Mouse (Mus musculus) kidney, embryonic 14.5 days (tissue): ENCODE data around the gene Ugt8a. TPM values are rescaled to one million over a fixed set of nuclear protein-coding genes. Genes with fewer than 3 reads are reported as not detected.

Source experiments
- ATAC-seq: fragments of 200-750 bp; cut with Nextera tagmentation; 2 replicates; pipeline ENCODE4 v1.8.0; 2017; ENCODE audit warnings: moderate number of reproducible peaks, mild to moderate bottlenecking, moderate TSS enrichment, moderate library complexity; ENCODE audit not compliant: low FRiP score, low TSS enrichment
- H3K27ac ChIP-seq: fragments of 300-500 bp; sonication (generic); 2 replicates; pipeline ENCODE4 v1.5.1; 2014; ENCODE audit warnings: low read depth, mild to moderate bottlenecking, low read length, moderate library complexity, mixed read lengths
- H3K27me3 ChIP-seq: fragments of 300-500 bp; sonication (generic); 2 replicates; pipeline ENCODE4 v1.6.1; 2014; ENCODE audit warnings: mild to moderate bottlenecking, low read length; ENCODE audit not compliant: control insufficient read depth, insufficient read depth
- H3K36me3 ChIP-seq: fragments of 300-500 bp; sonication (generic); 2 replicates; pipeline ENCODE4 v1.6.1; 2014; ENCODE audit warnings: low read length, mixed read lengths; ENCODE audit not compliant: control insufficient read depth, insufficient read depth
- H3K4me1 ChIP-seq: fragments of 300-500 bp; sonication (generic); 2 replicates; pipeline ENCODE4 v1.6.1; 2014; ENCODE audit warnings: low read length, mixed read lengths; ENCODE audit not compliant: control insufficient read depth, insufficient read depth
- H3K4me2 ChIP-seq: fragments of 300-500 bp; sonication (generic); replicated peaks from 2 replicates; pipeline ENCODE4 v1.6.1; 2014; ENCODE audit warnings: low read depth, mild to moderate bottlenecking, low read length
- H3K4me3 ChIP-seq: fragments of 300-500 bp; sonication (generic); 2 replicates; pipeline ENCODE4 v1.5.1; 2014; ENCODE audit warnings: mild to moderate bottlenecking, low read length
- H3K9ac ChIP-seq: fragments of 300-500 bp; sonication (generic); 2 replicates; pipeline ENCODE4 v1.6.1; 2014; ENCODE audit warnings: low read depth, mild to moderate bottlenecking, low read length, moderate library complexity
- H3K9me3 ChIP-seq: fragments of 300-500 bp; sonication (generic); 2 replicates; pipeline ENCODE4 v1.6.1; 2016; ENCODE audit warnings: low read length; ENCODE audit not compliant: control insufficient read depth
- WGBS: fragments of 180-500 bp; shearing (Covaris S2); extraction: QIAGEN DNeasy Blood & Tissue Kit; methylation state at CpG from one replicate; pipeline ENCODE4 v1.1.7; 2014; 5-methylcytosine and 5-hydroxymethylcytosine counted together
- polyA plus RNA-seq: library from polyadenylated mRNA; unstranded; fragments of >200 nt; fragmentation: Nextera tagmentation; extraction: Ambion mirVana; gene quantifications from 2 replicates; pipeline ENCODE4 v1.2.1, GENCODE M21; 2014

The Ugt8a gene
- polyA plus RNA-seq, 1 experiment from 2014 or later, result 5.5 TPM

GRCm38 (mm10) chr3:125938756-125939109, 314 bp upstream of the Ugt8a start:
- H3K9ac ChIP-seq, result peak overlapping the region; percentile 44; the same call in 1 of the 2 replicates
- WGBS, result under 1% methylated on average over 24 of the region's 37 CpGs
- peak overlapping the region; percentile 94 for H3K4me2 ChIP-seq
- peaks cover 29% of the 10 kb centered on the region for H3K27me3 ChIP-seq
- H3K4me1 ChIP-seq, result no peaks in the 10 kb centered on the region
- H3K27ac ChIP-seq, result no peak overlapping the region
- no peaks in the 10 kb centered on the region for H3K36me3 ChIP-seq
- peak overlapping the region; percentile 57 for H3K4me3 ChIP-seq
- no peaks in the 10 kb centered on the region for H3K9me3 ChIP-seq
- peak; percentile 72 for ATAC-seq

GRCm38 (mm10) chr3:125937536-125938091, 805 bp downstream of the Ugt8a start:
- Histone ChIP-seq H3K27ac (no peak overlapping the region), H3K9ac (peak overlapping the region; percentile 44; the same call in 1 of the 2 replicates), H3K9me3 (no peaks in the 10 kb centered on the region), H3K36me3 (no peaks in the 10 kb centered on the region), H3K4me3 (peak overlapping the region; percentile 57), H3K27me3 (peaks cover 29% of the 10 kb centered on the region), H3K4me1 (no peaks in the 10 kb centered on the region), H3K4me2 (peak overlapping the region; percentile 94)
- ATAC-seq, result peak; percentile 66
- WGBS, result 1% methylated on average over 43 of the region's 43 CpGs

GRCm38 (mm10) chr3:125935796-125936195, 2.6 kb downstream of the Ugt8a start:
- Histone ChIP-seq H3K4me1 (no peaks in the 10 kb centered on the region), H3K27me3 (peaks cover 29% of the 10 kb centered on the region), H3K9ac (no peak overlapping the region), H3K27ac (no peak overlapping the region), H3K9me3 (no peaks in the 10 kb centered on the region), H3K4me2 (no peak overlapping the region), H3K4me3 (no peak overlapping the region), H3K36me3 (no peaks in the 10 kb centered on the region)
- ATAC-seq, result no peak

- Histone ChIP-seq H3K9ac (no peak overlapping the region), H3K27ac (no peak overlapping the region), H3K36me3 (no peaks in the 10 kb centered on the region), H3K9me3 (no peaks in the 10 kb centered on the region), H3K4me1 (no peaks in the 10 kb centered on the region), H3K4me3 (no peak overlapping the region), H3K4me2 (no peak overlapping the region), H3K27me3 (peaks cover 7% of the 10 kb centered on the region)
- WGBS, result 87% methylated on average over 3 of the region's 3 CpGs
- no peak for ATAC-seq
Measured at GRCm38 (mm10) chr3:125932594-125933237, 5.7 kb downstream of the Ugt8a start.

- ATAC-seq, result no peak
- Histone ChIP-seq H3K4me1 (no peaks in the 10 kb centered on the region), H3K4me3 (no peak overlapping the region), H3K27me3 (no peaks in the 10 kb centered on the region), H3K36me3 (no peaks in the 10 kb centered on the region), H3K4me2 (no peak overlapping the region), H3K9ac (no peak overlapping the region), H3K27ac (no peak overlapping the region), H3K9me3 (no peaks in the 10 kb centered on the region)
- WGBS, result 45% methylated on average over 1 of the region's 1 CpGs
Measured at GRCm38 (mm10) chr3:125931059-125931458, 7.4 kb downstream of the Ugt8a start.

GRCm38 (mm10) chr3:125920876-125921275, 17.5 kb downstream of the Ugt8a start:
- 83% methylated on average over 2 of the region's 2 CpGs for WGBS
- no peak for ATAC-seq
- H3K4me1 ChIP-seq, result no peaks in the 10 kb centered on the region

GRCm38 (mm10) chr3:125898976-125899375, 39.4 kb downstream of the Ugt8a start:
- WGBS, result 66% methylated on average over 1 of the region's 1 CpGs
- no peak overlapping the region for H3K27ac ChIP-seq
- no peak overlapping the region for H3K4me3 ChIP-seq
- H3K9me3 ChIP-seq, result no peaks in the 10 kb centered on the region
- H3K9ac ChIP-seq, result no peak overlapping the region
- H3K36me3 ChIP-seq, result no peaks in the 10 kb centered on the region
- ATAC-seq, result no peak
- H3K4me1 ChIP-seq, result no peaks in the 10 kb centered on the region
- H3K27me3 ChIP-seq, result no peaks in the 10 kb centered on the region
- H3K4me2 ChIP-seq, result no peak overlapping the region

More at GRCm38 (mm10) chr3:125920876-125921275, 17.5 kb downstream of the Ugt8a start:
- no peak overlapping the region for H3K4me3 ChIP-seq
- H3K9me3 ChIP-seq, result no peaks in the 10 kb centered on the region
- H3K4me2 ChIP-seq, result no peak overlapping the region
- H3K27me3 ChIP-seq, result no peaks in the 10 kb centered on the region
- H3K36me3 ChIP-seq, result no peaks in the 10 kb centered on the region
- H3K27ac ChIP-seq, result no peak overlapping the region
- H3K9ac ChIP-seq, result no peak overlapping the region

GRCm38 (mm10) chr3:125887109-125887508, 51.3 kb downstream of the Ugt8a start:
- Histone ChIP-seq H3K4me2 (no peak overlapping the region), H3K9me3 (no peaks in the 10 kb centered on the region), H3K9ac (no peak overlapping the region), H3K4me3 (no peak overlapping the region), H3K4me1 (no peaks in the 10 kb centered on the region), H3K27ac (no peak overlapping the region), H3K36me3 (no peaks in the 10 kb centered on the region), H3K27me3 (no peaks in the 10 kb centered on the region)
- ATAC-seq, result no peak
- 55% methylated on average over 2 of the region's 2 CpGs for WGBS

- ATAC-seq, result no peak
Measured at GRCm38 (mm10) chr3:125884879-125885278, 53.5 kb downstream of the Ugt8a start.

More at GRCm38 (mm10) chr3:125884879-125885278, 53.5 kb downstream of the Ugt8a start:
- no peaks in the 10 kb centered on the region for H3K4me1 ChIP-seq
- no peak overlapping the region for H3K4me3 ChIP-seq
- H3K9ac ChIP-seq, result no peak overlapping the region
- WGBS, result 84% methylated on average over 2 of the region's 2 CpGs
- H3K27me3 ChIP-seq, result no peaks in the 10 kb centered on the region
- H3K9me3 ChIP-seq, result no peaks in the 10 kb centered on the region
- H3K4me2 ChIP-seq, result no peak overlapping the region
- H3K27ac ChIP-seq, result no peak overlapping the region
- no peaks in the 10 kb centered on the region for H3K36me3 ChIP-seq
